ENCODE assay signal across 28 mouse cellular contexts in the genomic region with DNA sequence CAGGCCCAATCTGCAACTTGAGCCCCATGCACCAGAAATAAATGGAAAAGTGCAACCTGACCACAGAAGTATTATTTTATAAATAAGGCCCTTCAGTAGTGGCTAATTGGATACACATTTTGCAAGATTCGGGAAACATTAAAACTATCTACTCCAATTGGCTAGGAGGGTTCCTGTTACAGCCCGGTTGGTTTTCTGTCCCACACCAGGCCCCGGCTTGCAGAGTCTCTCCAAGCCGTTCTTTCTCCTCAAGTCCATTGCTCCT.
A peak's percentile ranks its signal among the peaks of the same experiment; 100 is the strongest.
DNase-seq lines count a peak whose midpoint lies in the region; ATAC-seq and TF ChIP-seq lines count a peak whose summit lies in the region.
"Had no signal": no experiment of that assay in that cellular context is flagged by ENCODE, and none has a peak within 500 bp of the region (broad histone marks: within the 10 kb centered on the region; RNA-seq: fewer than 3 reads in every experiment).

No protein-coding gene starts in this region.

- H3K27ac ChIP-seq in intestine, embryonic 14.5 days (ENCODE audit: low read depth): 0 out of 2 replicates have a peak overlapping the region, but pooled peaks have one; percentile 4
- H3K27ac ChIP-seq in intestine, embryonic 15.5 days: no peak overlapping the region
- H3K27ac ChIP-seq in embryonic facial prominence, embryonic 11.5 days (replicated peaks; ENCODE audit: low read depth, low read length): peak overlapping the region; percentile 91
- peak overlapping the region; percentile 89 for H3K27ac ChIP-seq in embryonic facial prominence, embryonic 14.5 days (replicated peaks; ENCODE audit: low read depth, low read length)
- peak overlapping the region; percentile 85 for H3K27ac ChIP-seq in limb, embryonic 13.5 days
- H3K27ac ChIP-seq: hindbrain, postnatal 0 days; kidney, postnatal 0 days; liver, embryonic 13.5 days; macrophage had no signal

- 54% methylated on average over 4 of the region's 4 CpGs for WGBS in intestine, embryonic 14.5 days
- 47% methylated on average over 4 of the region's 4 CpGs for WGBS in intestine, embryonic 15.5 days
- WGBS in embryonic facial prominence, embryonic 11.5 days: 53% methylated on average over 4 of the region's 4 CpGs
- WGBS in embryonic facial prominence, embryonic 14.5 days: 23% methylated on average over 4 of the region's 4 CpGs
- WGBS in limb, embryonic 13.5 days: 14% methylated on average over 4 of the region's 4 CpGs
- WGBS in lung, adult 2 months: 85% methylated on average over 4 of the region's 4 CpGs

- peaks cover 19% of the 10 kb centered on the region; the same call in 1 of the 2 replicates for H3K4me1 ChIP-seq in intestine, embryonic 14.5 days (replicated peaks; ENCODE audit: control insufficient read depth, insufficient read depth, low read length)
- H3K4me1 ChIP-seq in intestine, embryonic 15.5 days (replicated peaks): peaks cover 24% of the 10 kb centered on the region
- peaks cover 8% of the 10 kb centered on the region for H3K4me1 ChIP-seq in embryonic facial prominence, embryonic 11.5 days (ENCODE audit: control insufficient read depth, insufficient read depth, low read length)
- H3K4me1 ChIP-seq in embryonic facial prominence, embryonic 14.5 days (ENCODE audit: control insufficient read depth, insufficient read depth, low read length): peaks cover 35% of the 10 kb centered on the region
- peaks cover 66% of the 10 kb centered on the region for H3K4me1 ChIP-seq in limb, embryonic 13.5 days
- H3K4me1 ChIP-seq in lung, adult 2 months (ENCODE audit: control insufficient read depth, insufficient read depth, low read length): no peaks in the 10 kb centered on the region
- H3K4me1 ChIP-seq: liver, embryonic 13.5 days had no signal

- H3K4me2 ChIP-seq in intestine, embryonic 14.5 days (ENCODE audit: low read length): no peak overlapping the region
- H3K4me2 ChIP-seq in intestine, embryonic 15.5 days (replicated peaks): no peak overlapping the region
- H3K4me2 ChIP-seq in embryonic facial prominence, embryonic 11.5 days (ENCODE audit: low read depth, low read length): no peak overlapping the region
- peak overlapping the region; percentile 13; the same call in 1 of the 2 replicates for H3K4me2 ChIP-seq in embryonic facial prominence, embryonic 14.5 days (ENCODE audit: low read depth, low read length)
- peak overlapping the region; percentile 23; the same call in 1 of the 2 replicates for H3K4me2 ChIP-seq in limb, embryonic 13.5 days (replicated peaks)
- H3K4me2 ChIP-seq: heart, embryonic 12.5 days; liver, embryonic 13.5 days had no signal

- H3K36me3 ChIP-seq in intestine, embryonic 14.5 days (ENCODE audit: control insufficient read depth, insufficient read depth, low read length): no peaks in the 10 kb centered on the region
- no peaks in the 10 kb centered on the region for H3K36me3 ChIP-seq in intestine, embryonic 15.5 days
- no peaks in the 10 kb centered on the region for H3K36me3 ChIP-seq in embryonic facial prominence, embryonic 11.5 days (replicated peaks; ENCODE audit: control insufficient read depth, insufficient read depth, low read depth, low read length)
- H3K36me3 ChIP-seq in embryonic facial prominence, embryonic 14.5 days (ENCODE audit: control insufficient read depth, insufficient read depth, low read length): no peaks in the 10 kb centered on the region
- H3K36me3 ChIP-seq in limb, embryonic 13.5 days: no peaks in the 10 kb centered on the region
- H3K36me3 ChIP-seq: heart, embryonic 12.5 days; liver, embryonic 13.5 days had no signal

- no peak for TF ChIP-seq CTCF in lung, adult 2 months (IDR thresholded peaks at IDR 0.05; ENCODE audit: insufficient read depth, low read length)

- H3K4me3 ChIP-seq in intestine, embryonic 14.5 days (ENCODE audit: low read depth, low read length): no peak overlapping the region
- no peak overlapping the region for H3K4me3 ChIP-seq in intestine, embryonic 15.5 days (replicated peaks)
- H3K4me3 ChIP-seq in embryonic facial prominence, embryonic 11.5 days (ENCODE audit: low read depth, low read length): no peak overlapping the region
- no peak overlapping the region for H3K4me3 ChIP-seq in embryonic facial prominence, embryonic 14.5 days (ENCODE audit: low read depth, low read length)
- H3K4me3 ChIP-seq in limb, embryonic 13.5 days: no peak overlapping the region
- no peak overlapping the region for H3K4me3 ChIP-seq in lung, adult 2 months (replicated peaks; ENCODE audit: extremely low read depth, low read depth, low read length)
- H3K4me3 ChIP-seq: heart, embryonic 12.5 days; liver, embryonic 13.5 days had no signal

- no peak overlapping the region for H3K9ac ChIP-seq in intestine, embryonic 14.5 days (ENCODE audit: low read length)
- no peak overlapping the region for H3K9ac ChIP-seq in intestine, embryonic 15.5 days
- H3K9ac ChIP-seq in embryonic facial prominence, embryonic 11.5 days (replicated peaks; ENCODE audit: low read length): no peak overlapping the region; the same call in 1 of the 2 replicates
- H3K9ac ChIP-seq in embryonic facial prominence, embryonic 14.5 days (ENCODE audit: low read depth, low read length): no peak overlapping the region
- H3K9ac ChIP-seq in limb, embryonic 13.5 days: no peak overlapping the region
- H3K9ac ChIP-seq: heart, embryonic 12.5 days; liver, embryonic 13.5 days had no signal

- TF ChIP-seq POLR2A in lung, adult 2 months (IDR thresholded peaks at IDR 0.05; ENCODE audit: borderline replicate concordance, extremely low read depth, low read depth, low read length): no peak

- no peaks in the 10 kb centered on the region for H3K9me3 ChIP-seq in intestine, embryonic 14.5 days (ENCODE audit: control insufficient read depth, low read length)
- no peaks in the 10 kb centered on the region for H3K9me3 ChIP-seq in intestine, embryonic 15.5 days
- no peaks in the 10 kb centered on the region for H3K9me3 ChIP-seq in embryonic facial prominence, embryonic 11.5 days (replicated peaks; ENCODE audit: control insufficient read depth, low read length)
- no peaks in the 10 kb centered on the region for H3K9me3 ChIP-seq in embryonic facial prominence, embryonic 14.5 days (ENCODE audit: control insufficient read depth, low read length)
- H3K9me3 ChIP-seq in limb, embryonic 13.5 days: no peaks in the 10 kb centered on the region
- H3K9me3 ChIP-seq: heart, embryonic 12.5 days; liver, embryonic 13.5 days had no signal

- H3K27me3 ChIP-seq in intestine, embryonic 14.5 days (replicated peaks; ENCODE audit: control insufficient read depth, insufficient read depth, low read length): no peaks in the 10 kb centered on the region
- no peaks in the 10 kb centered on the region for H3K27me3 ChIP-seq in intestine, embryonic 15.5 days (replicated peaks)
- H3K27me3 ChIP-seq in embryonic facial prominence, embryonic 11.5 days (ENCODE audit: control insufficient read depth, insufficient read depth, low read length): no peaks in the 10 kb centered on the region
- H3K27me3 ChIP-seq in embryonic facial prominence, embryonic 14.5 days (replicated peaks; ENCODE audit: control insufficient read depth, insufficient read depth, low read length): no peaks in the 10 kb centered on the region
- no peaks in the 10 kb centered on the region for H3K27me3 ChIP-seq in limb, embryonic 13.5 days
- H3K27me3 ChIP-seq: heart, embryonic 12.5 days; liver, embryonic 13.5 days had no signal

- ATAC-seq in intestine, embryonic 14.5 days (replicated peaks; ENCODE audit: low FRiP score, low TSS enrichment, low read depth): no peak
- no peak for ATAC-seq in intestine, embryonic 15.5 days
- ATAC-seq in embryonic facial prominence, embryonic 11.5 days (replicated peaks; ENCODE audit: insufficient number of reproducible peaks, low FRiP score, low TSS enrichment, low read depth): no peak
- ATAC-seq in embryonic facial prominence, embryonic 14.5 days (ENCODE audit: low read depth): peak; percentile 23
- ATAC-seq in limb, embryonic 13.5 days (ENCODE audit: low FRiP score, low read depth): no peak; the same call in 1 of the 2 replicates
- ATAC-seq: CD4-positive, CD25-positive, alpha-beta regulatory T cell, adult 4 months; hindbrain, postnatal 0 days; midbrain, embryonic 16.5 days had no signal

- no peak for DNase-seq in intestine, embryonic 14.5 days (ENCODE audit: low spot score)
- peak; percentile 77 for DNase-seq in embryonic facial prominence, embryonic 11.5 days (ENCODE audit: low spot score)
- peak; percentile 79 for DNase-seq in embryonic facial prominence, embryonic 14.5 days (ENCODE audit: low spot score)
- no peak for DNase-seq in lung, adult 2 months
- no peak for DNase-seq in urinary bladder, adult 18-20 months (ENCODE audit: low spot score in 2 of 2)
- DNase-seq: adrenal gland, postnatal 25 days; cerebellum, adult 11-12 months; cerebellum, adult 9-11 months; gastrocnemius, postnatal 36 days; heart, adult 18-20 months; heart, postnatal 10 days; kidney, adult 2 months; layer of hippocampus, postnatal 36 days; left cerebral cortex, postnatal 4 days; liver, embryonic 13.5 days; lung, adult 18-20 months; lung, postnatal 10 days; right cerebral cortex, postnatal 25 days; spleen, adult 18-20 months; thymus, postnatal 14 days had no signal

Comparison
In these comparisons a context has a peak if more than half of its experiments do, and no peak if none do; other contexts are left out.
1. H3K4me2 ChIP-seq: peak in embryonic facial prominence, embryonic 14.5 days (single experiment) and limb, embryonic 13.5 days (single experiment); none in intestine, embryonic 14.5 days (single experiment), intestine, embryonic 15.5 days (single experiment) and embryonic facial prominence, embryonic 11.5 days (single experiment).
2. DNase-seq: peak in embryonic facial prominence, embryonic 11.5 days (single experiment) and embryonic facial prominence, embryonic 14.5 days (single experiment); none in intestine, embryonic 14.5 days (single experiment), lung, adult 2 months (single experiment) and urinary bladder, adult 18-20 months (0 of 2).